Mouse (Mus musculus) intestine, embryonic 16.5 days (tissue): ENCODE results near the gene Itpr2. TPM values are rescaled to one million over a fixed set of nuclear protein-coding genes. Genes with fewer than 3 reads are reported as not detected.

ENCODE experiments used
- ATAC-seq: fragments of 200-750 bp; cut with Nextera tagmentation; 2 replicates; pipeline ENCODE4 v1.8.0; 2017; ENCODE audit warnings: moderate TSS enrichment, moderate library complexity
- H3K27ac ChIP-seq: fragments of 300-500 bp; sonication (generic); 2 replicates; pipeline ENCODE4 v1.5.1; 2014; ENCODE audit warnings: mild to moderate bottlenecking, low read length
- H3K27me3 ChIP-seq: fragments of 300-500 bp; sonication (generic); replicated peaks from 2 replicates; pipeline ENCODE4 v1.6.1; 2014; ENCODE audit warnings: low read length, control low read depth, mixed read lengths; ENCODE audit not compliant: control insufficient read depth, insufficient read depth
- H3K36me3 ChIP-seq: fragments of 300-500 bp; sonication (generic); 2 replicates; pipeline ENCODE4 v1.6.1; 2014; ENCODE audit warnings: low read length, control low read depth; ENCODE audit not compliant: control insufficient read depth, insufficient read depth
- H3K4me1 ChIP-seq: fragments of 300-500 bp; sonication (generic); 2 replicates; pipeline ENCODE4 v1.6.1; 2014; ENCODE audit warnings: low read length, control low read depth, mixed read lengths; ENCODE audit not compliant: control insufficient read depth, insufficient read depth
- H3K4me2 ChIP-seq: fragments of 300-500 bp; sonication (generic); 2 replicates; pipeline ENCODE4 v1.6.1; 2014; ENCODE audit warnings: low read depth, low read length, control low read depth
- H3K4me3 ChIP-seq: fragments of 300-500 bp; sonication (generic); 2 replicates; pipeline ENCODE4 v1.5.1; 2014; ENCODE audit warnings: mild to moderate bottlenecking, low read length
- H3K9ac ChIP-seq: fragments of 300-500 bp; sonication (generic); 2 replicates; pipeline ENCODE4 v1.6.1; 2014; ENCODE audit warnings: low read depth, low read length
- H3K9me3 ChIP-seq: fragments of 300-500 bp; sonication (generic); 2 replicates; pipeline ENCODE4 v1.6.1; 2016; ENCODE audit warnings: low read length, control low read depth; ENCODE audit not compliant: control insufficient read depth
- WGBS: fragments of 180-500 bp; shearing (Covaris S2); extraction: QIAGEN DNeasy Blood & Tissue Kit; methylation state at CpG from one replicate; pipeline ENCODE4 v1.1.7; 2014; 5-methylcytosine and 5-hydroxymethylcytosine counted together
- polyA plus RNA-seq: library from polyadenylated mRNA; unstranded; fragments of >200 nt; fragmentation: Nextera tagmentation; extraction: Ambion mirVana; gene quantifications from 2 replicates; pipeline ENCODE4 v1.2.1, GENCODE M21; 2015

The Itpr2 gene
- polyA plus RNA-seq, 1 experiment from 2014 or later: 7.5 TPM

DNA sequence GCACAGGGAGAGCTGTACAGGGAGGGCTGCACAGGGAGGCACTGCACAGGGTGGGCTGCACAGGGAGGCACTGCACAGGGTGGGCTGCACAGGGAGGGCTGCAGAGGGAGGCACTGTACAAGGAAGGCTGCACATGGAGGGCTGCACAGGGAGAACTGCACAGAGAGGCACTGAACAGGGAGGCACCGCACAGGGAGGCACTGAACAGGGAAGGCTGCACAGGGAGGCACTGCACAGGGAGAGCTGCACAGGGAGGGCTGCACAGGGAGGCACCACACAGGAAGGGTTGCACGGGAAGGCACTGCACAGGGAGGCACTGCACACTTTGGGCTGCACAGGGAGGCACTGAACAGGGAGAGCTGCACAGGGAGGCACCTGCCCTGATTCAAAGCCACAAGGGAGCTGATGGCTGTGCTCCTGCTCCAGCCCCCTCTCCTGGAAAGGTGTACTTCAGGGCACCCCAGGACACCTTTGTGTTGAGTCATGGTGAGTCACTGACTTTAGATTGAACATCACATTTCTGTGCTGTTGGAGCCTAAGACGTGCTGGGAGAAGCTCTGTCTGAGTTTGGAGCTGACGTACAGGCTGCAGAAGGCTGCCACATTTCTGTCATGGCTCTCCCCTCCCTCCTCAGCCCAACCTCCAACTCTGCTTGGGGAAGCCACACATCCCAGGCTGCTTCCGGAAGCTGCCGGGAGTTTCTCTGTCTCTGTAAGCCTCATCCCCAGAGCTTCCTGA, 98.9 kb downstream of the Itpr2 start:
- H3K27me3 ChIP-seq: no peaks in the 10 kb centered on the region
- peak; percentile 52 for ATAC-seq
- no peak overlapping the region for H3K4me3 ChIP-seq
- H3K9me3 ChIP-seq: no peaks in the 10 kb centered on the region
- no peak overlapping the region for H3K27ac ChIP-seq
- 38% methylated on average over 6 of the region's 6 CpGs for WGBS
- no peaks in the 10 kb centered on the region for H3K36me3 ChIP-seq
- 0 out of 2 replicates have a peak overlapping the region, but pooled peaks have one; percentile 22 for H3K9ac ChIP-seq
- H3K4me2 ChIP-seq: no peak overlapping the region
- peaks cover 10% of the 10 kb centered on the region; the same call in 1 of the 2 replicates for H3K4me1 ChIP-seq

GRCm38 (mm10) chr6:146397803-146398202, 104.2 kb downstream of the Itpr2 start:
- Histone ChIP-seq H3K27ac (no peak overlapping the region), H3K36me3 (no peaks in the 10 kb centered on the region), H3K9ac (no peak overlapping the region), H3K27me3 (no peaks in the 10 kb centered on the region), H3K4me1 (0 out of 2 replicates have a peak, but pooled peaks cover 4% of the 10 kb centered on the region), H3K4me3 (no peak overlapping the region), H3K9me3 (no peaks in the 10 kb centered on the region), H3K4me2 (no peak overlapping the region)
- 68% methylated on average over 3 of the region's 3 CpGs for WGBS
- no peak for ATAC-seq

- Histone ChIP-seq H3K27ac (no peak overlapping the region), H3K9me3 (no peaks in the 10 kb centered on the region; the same call in 1 of the 2 replicates), H3K4me3 (no peak overlapping the region), H3K27me3 (no peaks in the 10 kb centered on the region), H3K36me3 (no peaks in the 10 kb centered on the region), H3K4me1 (0 out of 2 replicates have a peak, but pooled peaks cover 4% of the 10 kb centered on the region), H3K9ac (no peak overlapping the region), H3K4me2 (no peak overlapping the region)
- WGBS: 90% methylated on average over 5 of the region's 5 CpGs
- ATAC-seq: no peak
These were observed 105.8 kb downstream of the Itpr2 start for GRCm38 (mm10) chr6:146396253-146396652.

DNA sequence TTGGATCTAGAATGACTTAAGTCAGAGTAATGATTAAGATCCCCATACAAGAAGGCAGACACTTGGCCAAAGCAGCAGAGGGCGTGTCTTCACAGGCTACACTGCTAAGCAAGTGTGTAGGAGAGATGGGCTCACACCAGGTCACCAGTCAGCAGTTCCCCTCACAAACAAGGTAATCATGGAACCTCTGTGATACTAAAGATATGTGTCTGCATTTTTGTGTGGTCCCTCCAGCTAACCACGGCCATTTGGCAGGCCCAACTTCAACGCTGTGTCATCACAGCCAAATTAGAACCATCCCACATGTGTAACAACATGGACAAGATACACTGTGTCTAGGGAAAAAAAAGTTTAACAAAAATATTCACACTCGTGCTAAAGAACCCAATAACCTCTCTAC, 106.4 kb downstream of the Itpr2 start:
- no peak overlapping the region for H3K4me3 ChIP-seq
- 0 out of 2 replicates have a peak, but pooled peaks cover 4% of the 10 kb centered on the region for H3K4me1 ChIP-seq
- no peak for ATAC-seq
- no peak overlapping the region for H3K4me2 ChIP-seq
- no peak overlapping the region for H3K9ac ChIP-seq
- no peaks in the 10 kb centered on the region for H3K27me3 ChIP-seq
- no peaks in the 10 kb centered on the region; the same call in 1 of the 2 replicates for H3K9me3 ChIP-seq
- no peaks in the 10 kb centered on the region for H3K36me3 ChIP-seq
- H3K27ac ChIP-seq: no peak overlapping the region
- 95% methylated on average over 4 of the region's 4 CpGs for WGBS

- no peak for ATAC-seq
- H3K9me3 ChIP-seq: no peaks in the 10 kb centered on the region; the same call in 1 of the 2 replicates
- H3K27me3 ChIP-seq: no peaks in the 10 kb centered on the region
These were observed 109.8 kb downstream of the Itpr2 start for GRCm38 (mm10) chr6:146392188-146392587.

DNA sequence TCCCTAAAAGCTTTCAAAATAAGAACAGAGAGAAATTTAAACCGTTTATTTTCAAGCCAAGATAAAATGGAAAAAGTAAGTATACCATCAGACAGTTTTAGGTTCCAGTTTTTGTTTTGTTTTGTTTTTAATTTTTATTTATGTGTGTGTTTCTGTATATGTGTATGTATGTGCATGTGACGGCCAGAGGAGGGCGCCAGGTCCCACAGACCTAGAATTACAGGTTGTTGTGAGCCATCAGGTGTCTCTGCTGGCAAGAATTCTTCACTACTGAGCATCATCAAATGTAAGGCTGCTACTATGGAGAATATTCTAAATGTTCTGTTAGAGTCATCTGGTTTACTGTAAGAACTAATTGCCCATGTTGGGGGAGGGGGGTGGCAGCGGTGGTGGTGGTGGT, 111.9 kb downstream of the Itpr2 start:
- Histone ChIP-seq H3K4me2 (no peak overlapping the region), H3K4me1 (peaks cover 6% of the 10 kb centered on the region), H3K9ac (no peak overlapping the region), H3K27ac (no peak overlapping the region), H3K9me3 (no peaks in the 10 kb centered on the region; the same call in 1 of the 2 replicates), H3K27me3 (no peaks in the 10 kb centered on the region), H3K36me3 (no peaks in the 10 kb centered on the region), H3K4me3 (no peak overlapping the region)
- 83% methylated on average over 4 of the region's 4 CpGs for WGBS
- no peak for ATAC-seq

More at GRCm38 (mm10) chr6:146392188-146392587, 109.8 kb downstream of the Itpr2 start:
- H3K9ac ChIP-seq: no peak overlapping the region
- no peak overlapping the region for H3K27ac ChIP-seq
- H3K4me1 ChIP-seq: peaks cover 2% of the 10 kb centered on the region; the same call in 1 of the 2 replicates
- H3K4me3 ChIP-seq: no peak overlapping the region
- H3K36me3 ChIP-seq: no peaks in the 10 kb centered on the region
- H3K4me2 ChIP-seq: no peak overlapping the region
- 89% methylated on average over 2 of the region's 2 CpGs for WGBS

DNA sequence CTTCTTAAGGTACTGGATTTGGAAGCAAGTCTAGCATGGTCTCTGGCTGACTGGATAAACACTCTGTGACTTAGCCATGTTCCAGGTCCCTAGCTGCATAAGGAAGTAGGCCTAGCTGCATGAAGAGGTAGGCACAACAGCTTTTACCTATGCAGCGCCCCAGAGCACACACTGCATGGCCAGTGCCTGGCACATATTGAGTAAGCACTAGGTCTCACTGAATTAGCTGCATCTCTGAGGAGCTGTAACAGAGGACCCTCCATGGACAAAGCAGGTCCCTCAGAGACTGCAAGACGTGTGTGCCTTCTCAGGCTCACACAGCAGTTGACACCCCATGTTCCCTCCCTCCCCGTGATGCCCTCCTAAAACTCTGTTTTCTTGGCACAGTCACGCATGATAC, 114.0 kb downstream of the Itpr2 start:
- 92% methylated on average over 4 of the region's 4 CpGs for WGBS
- peaks cover 6% of the 10 kb centered on the region for H3K4me1 ChIP-seq

GRCm38 (mm10) chr6:146387039-146387713, 114.8 kb downstream of the Itpr2 start:
- H3K9ac ChIP-seq: no peak overlapping the region; the same call in 1 of the 2 replicates
- H3K36me3 ChIP-seq: no peaks in the 10 kb centered on the region; the same call in 1 of the 2 replicates
- no peaks in the 10 kb centered on the region for H3K9me3 ChIP-seq
- no peaks in the 10 kb centered on the region for H3K27me3 ChIP-seq
- H3K4me2 ChIP-seq: no peak overlapping the region
- H3K4me1 ChIP-seq: peaks cover 6% of the 10 kb centered on the region
- peak; percentile 53; the same call in 1 of the 2 replicates for ATAC-seq
- H3K4me3 ChIP-seq: no peak overlapping the region
- WGBS: 48% methylated on average over 6 of the region's 6 CpGs
- H3K27ac ChIP-seq: no peak overlapping the region

More for the DNA sequence above, 114.0 kb downstream of the Itpr2 start:
- H3K36me3 ChIP-seq: no peaks in the 10 kb centered on the region
- H3K4me2 ChIP-seq: no peak overlapping the region
- H3K27ac ChIP-seq: no peak overlapping the region
- no peaks in the 10 kb centered on the region; the same call in 1 of the 2 replicates for H3K9me3 ChIP-seq
- H3K27me3 ChIP-seq: no peaks in the 10 kb centered on the region
- no peak overlapping the region for H3K9ac ChIP-seq
- H3K4me3 ChIP-seq: no peak overlapping the region
- peak; percentile 33; the same call in 1 of the 2 replicates for ATAC-seq

DNA sequence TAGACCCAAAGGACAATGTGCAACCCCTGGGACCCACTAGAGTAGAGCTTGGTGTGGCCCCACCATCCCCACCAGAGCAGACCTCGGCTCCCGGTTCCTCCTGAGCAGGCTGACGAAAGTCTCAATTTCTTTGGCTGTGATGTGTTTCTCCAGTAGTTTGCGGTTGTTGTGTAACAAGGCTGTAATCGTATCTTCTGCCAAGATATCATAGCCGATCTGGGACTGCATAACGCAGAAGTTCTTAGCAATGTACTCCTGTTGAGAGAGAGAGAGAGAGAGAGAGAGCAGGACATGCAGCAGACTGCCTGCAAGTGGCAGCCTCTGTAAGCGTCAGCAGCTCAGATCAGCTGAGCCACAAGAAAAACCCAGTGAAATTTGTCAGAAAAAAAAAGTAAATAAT, 122.8 kb downstream of the Itpr2 start:
- H3K4me3 ChIP-seq: no peak overlapping the region
- peaks cover 2% of the 10 kb centered on the region; the same call in 1 of the 2 replicates for H3K9me3 ChIP-seq
- no peaks in the 10 kb centered on the region; the same call in 1 of the 2 replicates for H3K36me3 ChIP-seq
- ATAC-seq: no peak
- no peak overlapping the region for H3K4me2 ChIP-seq
- no peaks in the 10 kb centered on the region for H3K4me1 ChIP-seq
- no peak overlapping the region for H3K27ac ChIP-seq
- H3K27me3 ChIP-seq: no peaks in the 10 kb centered on the region
- WGBS: 86% methylated on average over 8 of the region's 8 CpGs
- H3K9ac ChIP-seq: no peak overlapping the region
